Mouse (Mus musculus): ENCODE measurements at regions not wholly inside any gene's neighbourhood (a gene's known extent, or its start where the extent isn't known, plus 50 kb on each side); places are given as distances from the start of the nearest gene placed in this dataset.

DNA sequence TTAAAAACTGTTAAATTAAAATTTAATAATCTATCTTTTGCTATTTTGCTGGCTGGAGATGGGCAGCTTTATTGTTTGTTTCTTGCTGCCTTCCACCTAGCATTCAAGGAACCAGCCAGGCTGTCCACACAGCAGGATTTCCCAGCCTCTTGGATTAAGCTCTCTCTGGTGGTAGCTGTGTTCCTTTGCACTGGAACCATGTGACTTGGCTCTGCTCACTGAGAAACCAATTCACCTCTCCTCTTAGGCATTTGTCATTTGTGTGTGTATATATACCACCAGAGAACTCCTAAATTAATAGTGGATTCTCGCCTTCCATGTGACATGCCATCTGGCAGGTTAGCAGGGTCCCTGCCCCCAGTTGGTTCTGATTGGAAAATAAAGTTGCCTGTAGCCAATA, 225.6 kb downstream of the Mterf1b start:
- ATAC-seq (ENCODE audit: low FRiP score, low TSS enrichment) = no peak
- Histone ChIP-seq H3K9me3 (ENCODE audit: low read length) (no peaks in the 10 kb centered on the region), H3K4me1 (ENCODE audit: insufficient read depth, low read length) (no peaks in the 10 kb centered on the region), H3K27ac (ENCODE audit: low read length) (no peak overlapping the region), H3K36me3 (ENCODE audit: insufficient read depth, low read length) (no peaks in the 10 kb centered on the region), H3K4me3 (ENCODE audit: low read length) (no peak overlapping the region), H3K27me3 (ENCODE audit: insufficient read depth, low read length) (no peaks in the 10 kb centered on the region), H3K4me2 (replicated peaks; ENCODE audit: low read depth, low read length) (no peak overlapping the region), H3K9ac (replicated peaks; ENCODE audit: low read length) (no peak overlapping the region)
- 90% methylated on average over 1 of the region's 1 CpGs for WGBS
